ENCODE assay signal across 11 mouse cellular contexts in the genomic region with DNA sequence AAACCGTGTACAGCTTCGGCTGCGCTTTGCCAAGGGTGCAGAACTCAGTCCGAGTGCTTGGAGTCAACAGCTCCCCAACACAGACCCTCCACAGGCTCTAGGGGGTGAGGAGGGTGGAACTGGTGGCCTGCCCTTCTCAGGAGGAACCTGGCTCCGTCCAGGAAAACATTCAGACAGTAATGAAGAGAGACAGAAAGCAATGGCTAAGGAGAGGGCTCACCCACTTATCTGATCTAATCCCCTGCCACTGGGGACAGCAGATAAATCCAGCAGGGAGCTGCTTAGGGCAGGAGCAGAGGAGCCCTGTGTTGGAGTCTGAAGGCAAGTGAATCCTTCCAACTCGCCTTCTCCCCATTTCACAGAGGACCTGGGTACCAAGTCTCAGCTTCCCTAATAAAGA.
DNase-seq lines count a peak whose midpoint lies in the region; ATAC-seq and TF ChIP-seq lines count a peak whose summit lies in the region.
"Had no signal": no experiment of that assay in that cellular context is flagged by ENCODE, and none has a peak within 500 bp of the region (broad histone marks: within the 10 kb centered on the region; RNA-seq: fewer than 3 reads in every experiment).

No protein-coding gene starts in this region.

- peak overlapping the region; percentile 56 for H3K4me2 ChIP-seq in heart, embryonic 16.5 days (ENCODE audit: low read depth, low read length)
- peak overlapping the region; percentile 39 for H3K4me2 ChIP-seq in forebrain, embryonic 16.5 days (ENCODE audit: low read length)
- H3K4me2 ChIP-seq in midbrain, embryonic 12.5 days (replicated peaks) = peak overlapping the region; percentile 25; the same call in 1 of the 2 replicates

- TF ChIP-seq CTCF in left cerebral cortex, adult 2 months (IDR thresholded peaks at IDR 0.05) = no peak

- peak overlapping the region; percentile 30 for H3K4me3 ChIP-seq in heart, embryonic 16.5 days (ENCODE audit: low read length)
- H3K4me3 ChIP-seq in embryonic facial prominence, embryonic 10.5 days = peak overlapping the region; percentile 31; the same call in 1 of the 2 replicates
- H3K4me3 ChIP-seq in forebrain, embryonic 16.5 days (replicated peaks; ENCODE audit: low read length) = no peak overlapping the region
- H3K4me3 ChIP-seq in midbrain, embryonic 12.5 days = no peak overlapping the region
- no peak overlapping the region for H3K4me3 ChIP-seq in left cerebral cortex, adult 2 months
- H3K4me3 ChIP-seq: megakaryocyte, embryonic 14.5 days had no signal

- peaks cover 9% of the 10 kb centered on the region; the same call in 1 of the 2 replicates for H3K4me1 ChIP-seq in heart, embryonic 16.5 days (ENCODE audit: control insufficient read depth, insufficient read depth, low read length)
- peaks cover 24% of the 10 kb centered on the region for H3K4me1 ChIP-seq in embryonic facial prominence, embryonic 10.5 days
- H3K4me1 ChIP-seq in forebrain, embryonic 16.5 days (replicated peaks; ENCODE audit: control insufficient read depth, insufficient read depth, low read length) = peaks cover 12% of the 10 kb centered on the region
- peaks cover 10% of the 10 kb centered on the region for H3K4me1 ChIP-seq in midbrain, embryonic 12.5 days
- H3K4me1 ChIP-seq: megakaryocyte, embryonic 14.5 days had no signal

- ATAC-seq in heart, embryonic 16.5 days (replicated peaks; ENCODE audit: extremely low read depth, insufficient read depth, low FRiP score) = no peak
- ATAC-seq in forebrain, embryonic 16.5 days = no peak
- no peak for ATAC-seq in midbrain, embryonic 12.5 days (ENCODE audit: low FRiP score, low read depth)
- ATAC-seq: activated CD4-positive, CD25-positive, alpha-beta regulatory T cell, adult 4 months had no signal

- H3K36me3 ChIP-seq in heart, embryonic 16.5 days (ENCODE audit: control insufficient read depth, insufficient read depth) = no peaks in the 10 kb centered on the region
- no peaks in the 10 kb centered on the region for H3K36me3 ChIP-seq in embryonic facial prominence, embryonic 10.5 days (replicated peaks)
- no peaks in the 10 kb centered on the region for H3K36me3 ChIP-seq in forebrain, embryonic 16.5 days (ENCODE audit: control insufficient read depth, insufficient read depth)
- no peaks in the 10 kb centered on the region for H3K36me3 ChIP-seq in midbrain, embryonic 12.5 days

- H3K9ac ChIP-seq in heart, embryonic 16.5 days (ENCODE audit: low read length) = peak overlapping the region; percentile 43; the same call in 1 of the 2 replicates
- no peak overlapping the region for H3K9ac ChIP-seq in forebrain, embryonic 16.5 days (replicated peaks; ENCODE audit: low read depth, low read length)
- no peak overlapping the region for H3K9ac ChIP-seq in midbrain, embryonic 12.5 days (replicated peaks)

- intact Hi-C loops in left cerebral cortex, adult 2 months (cut with DNase I) = no loop called here

- H3K9me3 ChIP-seq in heart, embryonic 16.5 days (replicated peaks; ENCODE audit: control insufficient read depth, low read length) = no peaks in the 10 kb centered on the region
- H3K9me3 ChIP-seq in embryonic facial prominence, embryonic 10.5 days = no peaks in the 10 kb centered on the region; the same call in 1 of the 2 replicates
- no peaks in the 10 kb centered on the region for H3K9me3 ChIP-seq in forebrain, embryonic 16.5 days (ENCODE audit: control insufficient read depth, low read length)
- no peaks in the 10 kb centered on the region for H3K9me3 ChIP-seq in midbrain, embryonic 12.5 days

- H3K27me3 ChIP-seq in heart, embryonic 16.5 days (ENCODE audit: control insufficient read depth, insufficient read depth, low read length) = peaks cover 15% of the 10 kb centered on the region
- H3K27me3 ChIP-seq in embryonic facial prominence, embryonic 10.5 days (replicated peaks; ENCODE audit: low read depth, poor library complexity, severe bottlenecking) = peaks cover 39% of the 10 kb centered on the region
- H3K27me3 ChIP-seq in forebrain, embryonic 16.5 days (replicated peaks; ENCODE audit: control insufficient read depth, insufficient read depth, low read length) = peaks cover 6% of the 10 kb centered on the region; the same call in 1 of the 2 replicates
- peaks cover 11% of the 10 kb centered on the region for H3K27me3 ChIP-seq in midbrain, embryonic 12.5 days

- whole genome bisulfite sequencing in heart, embryonic 16.5 days = 42% methylated on average over 6 of the region's 6 CpGs
- WGBS in embryonic facial prominence, embryonic 10.5 days = 52% methylated on average over 6 of the region's 6 CpGs
- WGBS in forebrain, embryonic 16.5 days = 44% methylated on average over 6 of the region's 6 CpGs
- 48% methylated on average over 6 of the region's 6 CpGs for WGBS in midbrain, embryonic 12.5 days

- no peak overlapping the region for H3K27ac ChIP-seq in heart, embryonic 16.5 days (ENCODE audit: low read length)
- peak overlapping the region; percentile 37; the same call in 1 of the 2 replicates for H3K27ac ChIP-seq in embryonic facial prominence, embryonic 10.5 days (replicated peaks)
- H3K27ac ChIP-seq in forebrain, embryonic 16.5 days (ENCODE audit: low read length) = no peak overlapping the region
- H3K27ac ChIP-seq in midbrain, embryonic 12.5 days (replicated peaks) = no peak overlapping the region
- H3K27ac ChIP-seq in left cerebral cortex, adult 2 months = no peak overlapping the region

- no peak for DNase-seq in heart, adult 8-10 months (ENCODE audit: low spot score)
- DNase-seq in embryonic facial prominence, embryonic 10.5 days (ENCODE audit: low spot score) = no peak
- DNase-seq in adrenal gland, postnatal 25 days = no peak
- DNase-seq in urinary bladder, adult 2 months (ENCODE audit: low spot score) = no peak
- no peak for DNase-seq in left cerebral cortex, adult 2 months (ENCODE audit: extremely low spot score in 1 of 2, low spot score in 2 of 2)
- DNase-seq: right cerebral cortex, postnatal 14 days had no signal

Comparison
In these comparisons a context has a peak if more than half of its experiments do, and no peak if none do; other contexts are left out.
1. H3K4me3 ChIP-seq: peak in heart, embryonic 16.5 days (single experiment) and embryonic facial prominence, embryonic 10.5 days (single experiment); none in forebrain, embryonic 16.5 days (single experiment), midbrain, embryonic 12.5 days (single experiment) and left cerebral cortex, adult 2 months (single experiment).
2. Peak in every context shown above with its lines, with median percentiles within 50 percentile points of each other: H3K4me2 ChIP-seq.